Mouse (Mus musculus): Measurements from ENCODE around the gene Mfn1.
A peak's percentile ranks its signal among the peaks of the same experiment; 100 is the strongest.

Gene Mfn1

DNA sequence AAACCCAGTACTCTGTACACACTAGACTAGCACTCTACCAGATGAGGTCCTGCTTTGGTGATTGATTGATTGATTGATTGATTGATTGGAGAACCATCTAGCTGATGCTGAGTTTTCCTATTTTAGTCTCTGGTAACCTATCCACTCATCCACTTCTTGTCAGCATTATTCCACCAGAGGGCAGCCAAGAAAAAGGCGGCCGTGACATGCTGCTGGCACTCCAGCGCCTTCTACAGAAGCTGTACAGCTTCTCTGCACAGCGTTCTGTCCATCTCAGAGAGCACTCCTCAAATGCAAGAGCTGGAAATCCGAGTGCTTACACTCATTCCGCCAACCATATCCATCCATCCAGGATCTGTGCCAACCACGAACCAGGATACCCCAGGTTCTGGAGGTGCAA, 81.3 kb downstream of the Mfn1 start:
- peak; percentile 28 to 58 for DNase-seq (ENCODE audit: low spot score in 2 of 2)

DNA sequence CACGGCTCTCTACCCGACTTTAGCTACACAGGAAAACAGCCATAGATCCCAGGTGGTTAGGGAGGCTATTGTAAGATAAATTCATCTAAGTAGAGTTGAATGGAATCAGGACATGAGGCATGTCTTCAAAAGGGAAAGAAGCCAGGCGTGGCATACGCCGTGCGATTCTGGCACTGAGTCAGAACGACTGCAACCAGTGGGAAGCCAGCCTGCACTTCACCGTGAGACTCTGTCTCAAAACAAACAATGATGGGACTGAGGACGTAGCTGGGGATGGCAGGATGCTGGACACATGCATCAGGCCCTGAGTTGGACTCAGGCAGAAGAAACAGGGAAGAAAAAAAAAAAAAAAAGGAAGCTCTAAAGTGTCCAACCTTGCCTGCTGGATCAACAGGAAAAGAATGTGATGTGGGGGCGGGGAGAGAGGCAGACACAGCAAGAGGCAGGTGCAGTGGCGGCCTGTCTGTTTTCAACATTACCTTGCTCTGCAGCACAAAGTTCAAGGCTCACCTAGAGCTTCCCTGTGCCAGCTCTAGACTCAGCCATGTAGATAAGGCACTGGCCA, 82.4 kb downstream of the Mfn1 start:
- no peak for DNase-seq (ENCODE audit: low spot score in 2 of 2)

DNA sequence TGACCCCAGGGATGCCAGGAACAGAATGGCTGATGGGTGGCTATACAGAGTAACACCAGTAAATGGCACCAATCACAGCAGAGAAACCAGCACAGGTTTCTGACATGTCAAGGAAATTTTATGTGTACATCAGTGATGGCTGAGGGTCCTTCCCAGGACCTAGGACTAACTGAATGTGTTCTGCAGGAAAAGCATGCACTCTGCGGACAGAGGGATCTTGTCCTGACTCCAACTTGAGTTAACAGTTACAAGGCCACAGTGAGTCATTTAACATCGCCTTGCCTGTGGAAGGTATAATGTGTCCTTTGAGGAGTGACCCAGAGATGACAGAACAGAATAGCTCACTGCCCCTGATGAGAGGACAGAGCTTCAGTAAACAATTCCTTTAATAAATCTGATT, 85.5 kb downstream of the Mfn1 start:
- no peak for DNase-seq (ENCODE audit: low spot score in 2 of 2)

DNA sequence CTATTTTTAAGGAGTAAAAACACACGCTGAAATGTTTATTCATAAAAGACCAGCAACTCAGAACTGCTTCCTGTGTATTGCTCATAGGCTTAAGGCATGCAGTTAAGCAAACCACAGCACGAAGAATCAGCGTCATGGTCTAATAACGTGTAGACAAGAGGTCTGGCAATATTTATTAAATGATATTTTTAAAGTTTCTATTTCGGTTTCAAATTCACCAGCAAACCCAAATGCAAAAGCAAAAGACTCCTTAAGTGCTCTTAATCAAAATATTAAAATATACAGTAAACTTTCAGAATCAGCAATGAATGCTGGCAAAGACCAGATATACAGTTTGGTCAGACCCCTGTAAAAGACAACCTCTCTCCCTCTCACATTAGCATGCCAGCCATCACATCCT, 86.1 kb downstream of the Mfn1 start:
- DNase-seq (ENCODE audit: low spot score in 2 of 2) = no peak

DNA sequence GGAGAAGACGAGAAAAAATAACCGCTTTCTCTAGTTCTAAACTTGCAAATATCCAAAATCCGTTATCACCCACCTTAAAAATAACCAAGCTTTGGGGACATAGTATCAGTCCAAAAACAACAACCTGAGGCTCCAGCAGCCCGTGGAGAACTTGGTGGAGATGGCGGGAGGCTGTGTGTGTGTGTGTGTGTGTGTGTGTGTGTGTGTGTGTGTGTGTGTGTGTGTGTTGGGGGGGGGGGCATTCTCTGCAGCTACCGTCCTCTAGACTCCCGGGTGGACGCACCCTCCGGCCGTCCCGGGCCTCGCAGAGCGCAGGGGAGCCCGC, 86.7 kb downstream of the Mfn1 start:
- no peak for DNase-seq (ENCODE audit: low spot score in 2 of 2)

DNA sequence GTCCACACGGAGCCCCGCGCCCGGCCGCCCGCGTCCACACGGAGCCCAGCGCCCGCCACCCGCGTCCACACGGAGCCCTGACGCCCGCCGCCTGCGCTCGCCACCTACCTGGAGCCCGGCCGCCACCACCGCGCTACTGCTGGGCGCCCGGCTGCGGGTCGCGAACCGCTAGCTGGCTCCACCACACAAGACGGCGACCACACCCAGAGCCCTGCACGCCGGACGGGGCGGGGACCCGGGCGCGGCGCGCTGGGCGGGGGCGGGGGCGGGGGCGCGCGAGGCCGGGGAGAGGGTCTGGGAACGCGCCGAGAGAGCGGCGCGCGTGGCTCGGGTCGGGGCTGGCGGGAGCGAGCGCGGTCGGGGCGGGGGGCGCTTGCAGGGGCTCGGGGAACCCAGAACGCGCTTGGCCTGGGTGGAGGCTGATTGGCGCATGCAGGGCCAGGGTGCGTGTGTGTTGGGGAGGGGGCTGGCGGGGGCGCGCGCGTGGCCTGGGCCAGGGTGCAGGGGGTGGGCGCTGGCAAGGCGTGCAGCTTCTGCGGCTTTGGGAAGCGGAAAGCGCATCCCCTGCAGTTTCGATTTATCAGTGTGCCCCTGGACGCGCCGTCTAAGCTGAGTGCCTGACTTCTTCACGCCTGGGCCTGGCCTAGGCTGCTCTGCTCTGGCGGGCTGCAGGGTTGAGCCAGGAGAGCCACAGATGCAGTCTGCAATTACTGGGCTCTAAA, 87.2 kb downstream of the Mfn1 start, which contains the start of gene Gnb4:
Gene Gnb4 (minus strand): TSS at position 255 of the 722 bp plus-strand sequence.
- DNase-seq (ENCODE audit: low spot score in 2 of 2) = peak; percentile 35 to 52

DNA sequence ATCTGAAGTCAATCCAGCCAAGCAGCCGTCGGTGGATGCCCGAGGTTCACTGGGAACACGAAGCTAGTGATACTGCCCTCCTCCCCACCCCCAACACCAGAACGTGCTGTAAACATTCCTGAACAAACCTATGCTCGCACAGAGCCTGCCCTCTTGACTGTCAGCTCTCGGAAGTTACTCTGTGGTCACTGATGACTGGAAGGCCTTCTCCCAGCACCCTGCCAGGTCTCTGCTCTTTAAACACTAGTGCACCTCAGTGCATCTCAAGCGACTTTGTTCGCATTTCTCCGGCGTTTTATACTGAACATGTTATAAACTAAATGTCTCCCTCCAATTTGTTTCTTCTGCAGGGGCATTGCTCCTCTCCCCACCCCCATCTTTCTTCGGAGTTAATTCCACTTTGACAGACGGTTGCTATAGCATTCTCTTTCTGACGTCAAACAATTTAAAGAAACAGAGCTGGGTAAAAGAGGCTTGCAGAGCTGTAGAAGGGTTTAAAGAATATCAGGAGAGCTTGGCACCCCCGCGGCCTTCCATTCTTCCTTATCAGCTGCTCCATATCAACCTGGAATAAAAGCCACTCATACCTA, 87.9 kb downstream of the Mfn1 start:
- no peak for DNase-seq (ENCODE audit: low spot score in 2 of 2)

DNA sequence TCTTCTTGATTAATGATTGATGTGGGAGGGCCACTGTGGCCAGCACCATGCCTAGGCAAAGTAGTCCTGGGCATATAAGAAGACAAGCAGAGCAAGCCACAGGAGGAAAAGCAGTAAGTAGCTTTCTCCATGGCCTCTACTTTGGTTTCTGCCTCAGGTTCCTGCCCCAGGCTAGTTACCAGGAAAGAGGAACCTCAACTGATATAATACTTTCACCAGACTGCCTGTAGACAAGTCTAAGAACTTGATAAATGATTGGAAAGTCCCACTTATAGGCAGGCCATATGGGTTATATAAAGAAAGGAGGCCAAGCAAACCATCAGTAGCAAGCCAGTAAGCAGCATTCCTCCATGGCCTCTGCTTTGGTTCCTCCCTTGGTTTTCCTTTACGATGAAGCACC, 92.4 kb downstream of the Mfn1 start:
- DNase-seq (ENCODE audit: low spot score in 2 of 2) = no peak

DNA sequence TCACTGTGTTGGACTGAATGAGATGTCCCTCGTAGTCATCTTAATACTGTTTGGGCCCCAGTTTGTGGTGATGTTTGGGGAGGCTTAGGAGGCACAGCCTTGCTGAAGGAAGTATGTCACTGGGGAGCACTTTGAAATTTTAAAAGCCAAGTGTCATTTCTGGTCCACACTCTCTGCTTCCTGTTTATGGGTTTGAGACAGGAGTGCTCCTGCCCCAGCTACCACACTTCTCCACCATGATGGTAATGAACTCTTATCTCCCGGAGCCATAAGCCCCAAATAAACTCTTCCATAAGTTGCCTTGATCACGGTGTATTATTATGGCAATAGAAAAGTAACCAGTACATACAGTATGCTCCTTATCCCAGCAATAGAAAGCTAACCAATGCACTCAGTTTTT, 92.8 kb downstream of the Mfn1 start:
- DNase-seq (ENCODE audit: low spot score in 2 of 2) = no peak

DNA sequence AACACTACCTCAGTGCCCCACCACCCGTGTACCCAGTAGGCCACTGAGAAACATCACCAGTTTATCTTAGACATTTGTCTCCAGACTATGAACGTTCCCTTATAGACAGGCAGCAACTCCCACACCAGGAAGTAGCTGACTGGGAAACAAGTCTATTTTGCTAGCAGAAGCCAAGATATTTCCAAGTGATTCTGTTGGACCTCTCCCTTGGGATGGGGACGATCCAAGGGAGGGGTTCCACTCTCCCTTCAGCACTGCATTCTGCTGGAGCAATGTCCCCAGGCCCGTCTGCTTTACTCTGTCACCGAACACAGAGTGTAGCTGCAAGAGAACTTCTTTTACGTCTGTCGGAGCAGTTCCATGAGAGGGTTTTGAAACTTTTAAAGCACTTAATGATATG, 98.9 kb downstream of the Mfn1 start:
- DNase-seq (ENCODE audit: low spot score in 2 of 2) = peak; percentile 29 to 34
